Mouse (Mus musculus) Patski (cell line): Measurements from ENCODE around the gene Prkar2b. TPM values are rescaled to one million over a fixed set of nuclear protein-coding genes. Genes with fewer than 3 reads are reported as not detected.

Experiments
- ATAC-seq: fragments of 100-300 bp; one replicate; pipeline ENCODE4 v1.8.0; 2021
- CTCF ChIA-PET: fragments of 350-600 bp; sonication (Branson Sonifier 250); formaldehyde crosslinking; loops from one replicate; lab custom pipeline; 2022; ENCODE audit warnings: inconsistent platforms; lab: Charles Lee
- POLR2A ChIA-PET: fragments of 350-600 bp; sonication (Branson Sonifier 250); formaldehyde crosslinking; loops from one replicate; lab custom pipeline; 2022; ENCODE audit warnings: antibody characterized with exemption, inconsistent platforms; lab: Charles Lee
- DNase-seq: peaks from one replicate; pipeline ENCODE4 v3.0.0-alpha.2; 2011; ENCODE audit warnings: low read depth, low spot score
- H3K27me3 ChIP-seq: fragments of 371-371 bp; one replicate; pipeline ENCODE4 v1.5.1; 2021
- CTCF ChIP-seq: fragments of 100-300 bp; IDR thresholded peaks from one replicate; pipeline ENCODE4 v1.5.1; 2021
- in situ Hi-C: fragments of 300-500 bp; cut with MboI; formaldehyde crosslinking; loops from 3 replicates; pipeline ENCODE4 v1.11.1; 2018; ENCODE audit warnings: low pct_unique_long_range_greater_than_20kb, mixed read lengths
- polyA plus RNA-seq: library from polyadenylated mRNA; unstranded; gene quantifications from one replicate; pipeline ENCODE4 v1.2.3, GENCODE M21; 2021

Prkar2b gene
- 59.1 TPM for polyA plus RNA-seq

GRCm38 (mm10) chr12:32061090-32061930, at the start of gene Prkar2b:
TSS of gene Prkar2b (minus strand) at chr12:32061296.
- ChIA-PET POLR2A (no interaction called here), CTCF (no interaction called here)
- in situ Hi-C loops, result no loop called here
- peak; percentile 93 for ATAC-seq
- DNase-seq, result peak; percentile 33
- TF ChIP-seq CTCF, result no peak
- no peaks in the 10 kb centered on the region for H3K27me3 ChIP-seq

- no peak for DNase-seq
- no peak for ATAC-seq
- no peaks in the 10 kb centered on the region for H3K27me3 ChIP-seq
- in situ Hi-C loops, result no loop called here
- ChIA-PET POLR2A (no interaction called here), CTCF (no interaction called here)
- TF ChIP-seq CTCF, result no peak
Observed at GRCm38 (mm10) chr12:32109201-32109600, 48.1 kb upstream of the Prkar2b start.

- CTCF ChIA-PET, result no interaction called here
- no peak for DNase-seq
- no peak for TF ChIP-seq CTCF
Observed at GRCm38 (mm10) chr12:32104955-32105521, 43.9 kb upstream of the Prkar2b start.

GRCm38 (mm10) chr12:32104451-32104862, 43.4 kb upstream of the Prkar2b start:
- ATAC-seq (no peak), DNase-seq (no peak)
- no peak for TF ChIP-seq CTCF
- CTCF ChIA-PET, result no interaction called here
- in situ Hi-C loops, result no loop called here
- POLR2A ChIA-PET, result no interaction called here
- H3K27me3 ChIP-seq, result no peaks in the 10 kb centered on the region

More at GRCm38 (mm10) chr12:32104955-32105521, 43.9 kb upstream of the Prkar2b start:
- H3K27me3 ChIP-seq, result no peaks in the 10 kb centered on the region
- POLR2A ChIA-PET, result no interaction called here
- in situ Hi-C loops, result no loop called here
- no peak for ATAC-seq

- POLR2A ChIA-PET, result no interaction called here
- in situ Hi-C loops, result no loop called here
- no peak for TF ChIP-seq CTCF
Observed at GRCm38 (mm10) chr12:32101306-32101705, 40.2 kb upstream of the Prkar2b start.

GRCm38 (mm10) chr12:32099686-32100206, 38.6 kb upstream of the Prkar2b start:
- ChIA-PET CTCF (interaction anchor here (0.6 kb wide), 1 partner anchor 19 kb away, joined by 3 read pairs; no protein-coding TSS in a partner anchor), POLR2A (interaction anchor here (0.5 kb wide), 1 partner anchor 517 kb away, joined by 4 read pairs; no protein-coding TSS in a partner anchor)
- no peak for DNase-seq
- in situ Hi-C loops, result no loop called here
- no peak for TF ChIP-seq CTCF
- no peaks in the 10 kb centered on the region for H3K27me3 ChIP-seq
- no peak for ATAC-seq

More at GRCm38 (mm10) chr12:32101306-32101705, 40.2 kb upstream of the Prkar2b start:
- no peaks in the 10 kb centered on the region for H3K27me3 ChIP-seq
- CTCF ChIA-PET, result no interaction called here
- ATAC-seq (no peak), DNase-seq (no peak)

- no peak for ATAC-seq
- CTCF ChIA-PET, result no interaction called here
- no peaks in the 10 kb centered on the region for H3K27me3 ChIP-seq
Observed at GRCm38 (mm10) chr12:32098596-32098995, 37.5 kb upstream of the Prkar2b start.

GRCm38 (mm10) chr12:32097107-32097506, 36.0 kb upstream of the Prkar2b start:
- POLR2A ChIA-PET, result no interaction called here
- CTCF ChIA-PET, result no interaction called here
- TF ChIP-seq CTCF, result no peak
- no peaks in the 10 kb centered on the region for H3K27me3 ChIP-seq
- no peak for DNase-seq
- no peak for ATAC-seq
- in situ Hi-C loops, result no loop called here

More at GRCm38 (mm10) chr12:32098596-32098995, 37.5 kb upstream of the Prkar2b start:
- no peak for TF ChIP-seq CTCF
- in situ Hi-C loops, result no loop called here
- POLR2A ChIA-PET, result no interaction called here
- DNase-seq, result no peak

- in situ Hi-C loops, result no loop called here
- no peaks in the 10 kb centered on the region for H3K27me3 ChIP-seq
- ATAC-seq, result no peak
- CTCF ChIA-PET, result no interaction called here
- DNase-seq, result peak; percentile 43
- TF ChIP-seq CTCF, result no peak
- POLR2A ChIA-PET, result interaction anchor here (0.7 kb wide), 1 partner anchor 13 kb away, joined by 3 read pairs; no protein-coding TSS in a partner anchor
Observed at GRCm38 (mm10) chr12:32095164-32095563, 34.1 kb upstream of the Prkar2b start.

GRCm38 (mm10) chr12:32092452-32092851, 31.4 kb upstream of the Prkar2b start:
- no peak for TF ChIP-seq CTCF
- H3K27me3 ChIP-seq, result no peaks in the 10 kb centered on the region
- ATAC-seq (no peak), DNase-seq (no peak)
- in situ Hi-C loops, result no loop called here
- ChIA-PET POLR2A (no interaction called here), CTCF (no interaction called here)

- in situ Hi-C loops, result no loop called here
- ATAC-seq (no peak), DNase-seq (no peak)
- TF ChIP-seq CTCF, result no peak
- ChIA-PET POLR2A (no interaction called here), CTCF (no interaction called here)
- no peaks in the 10 kb centered on the region for H3K27me3 ChIP-seq
Observed at GRCm38 (mm10) chr12:32088566-32088965, 27.5 kb upstream of the Prkar2b start.
